Comparison of ENCODE assay signal across 7 mouse cellular contexts in genomic region chr5:113079783-113080182, GRCm38 (mm10). TPM values are rescaled to one million over a fixed set of nuclear protein-coding genes. Genes with fewer than 3 reads are reported as not detected.
DNase-seq lines count a peak whose midpoint lies in the region; ATAC-seq and TF ChIP-seq lines count a peak whose summit lies in the region.

No protein-coding gene starts in this region.

- TF ChIP-seq CTCF in midbrain, postnatal 0 days (IDR thresholded peaks at IDR 0.05) = peak; percentile 74

- 19% methylated on average over 21 of the region's 21 CpGs for WGBS in liver, embryonic 12.5 days (ENCODE audit: insufficient replicate concordance)
- WGBS in embryonic facial prominence, embryonic 15.5 days = 19% methylated on average over 21 of the region's 21 CpGs
- 18% methylated on average over 21 of the region's 21 CpGs for WGBS in hindbrain, embryonic 16.5 days
- 25% methylated on average over 21 of the region's 21 CpGs for WGBS in midbrain, postnatal 0 days

- no peak overlapping the region for H3K27ac ChIP-seq in liver, embryonic 12.5 days
- H3K27ac ChIP-seq in embryonic facial prominence, embryonic 15.5 days (replicated peaks) = no peak overlapping the region
- no peak overlapping the region for H3K27ac ChIP-seq in hindbrain, embryonic 16.5 days (ENCODE audit: low read depth, low read length)
- no peak overlapping the region for H3K27ac ChIP-seq in midbrain, postnatal 0 days (ENCODE audit: low read depth, low read length)

- no peaks in the 10 kb centered on the region for H3K4me1 ChIP-seq in liver, embryonic 12.5 days
- peaks cover 7% of the 10 kb centered on the region for H3K4me1 ChIP-seq in embryonic facial prominence, embryonic 15.5 days
- H3K4me1 ChIP-seq in hindbrain, embryonic 16.5 days (ENCODE audit: control insufficient read depth, insufficient read depth, low read depth, low read length) = no peaks in the 10 kb centered on the region
- H3K4me1 ChIP-seq in midbrain, postnatal 0 days (ENCODE audit: insufficient read depth, low read length) = no peaks in the 10 kb centered on the region

- ATAC-seq in liver, embryonic 12.5 days = no peak
- no peak for ATAC-seq in embryonic facial prominence, embryonic 15.5 days (ENCODE audit: insufficient number of reproducible peaks, low FRiP score, low TSS enrichment, low read depth)
- no peak for ATAC-seq in hindbrain, embryonic 16.5 days
- no peak for ATAC-seq in midbrain, postnatal 0 days (ENCODE audit: low FRiP score)

- H3K27me3 ChIP-seq in liver, embryonic 12.5 days (replicated peaks) = peaks cover 11% of the 10 kb centered on the region
- H3K27me3 ChIP-seq in embryonic facial prominence, embryonic 15.5 days = 0 out of 2 replicates have a peak, but pooled peaks cover 3% of the 10 kb centered on the region
- H3K27me3 ChIP-seq in hindbrain, embryonic 16.5 days (replicated peaks; ENCODE audit: control insufficient read depth, insufficient read depth, low read length) = no peaks in the 10 kb centered on the region
- H3K27me3 ChIP-seq in midbrain, postnatal 0 days (ENCODE audit: insufficient read depth, low read length) = no peaks in the 10 kb centered on the region

- H3K36me3 ChIP-seq in liver, embryonic 12.5 days = no peaks in the 10 kb centered on the region
- H3K36me3 ChIP-seq in embryonic facial prominence, embryonic 15.5 days = no peaks in the 10 kb centered on the region
- no peaks in the 10 kb centered on the region for H3K36me3 ChIP-seq in hindbrain, embryonic 16.5 days (ENCODE audit: control insufficient read depth, insufficient read depth, low read length)
- H3K36me3 ChIP-seq in midbrain, postnatal 0 days (ENCODE audit: insufficient read depth, low read length) = no peaks in the 10 kb centered on the region

- H3K9me3 ChIP-seq in liver, embryonic 12.5 days (replicated peaks) = no peaks in the 10 kb centered on the region
- no peaks in the 10 kb centered on the region for H3K9me3 ChIP-seq in embryonic facial prominence, embryonic 15.5 days (replicated peaks)
- H3K9me3 ChIP-seq in hindbrain, embryonic 16.5 days (ENCODE audit: control insufficient read depth, low read length) = no peaks in the 10 kb centered on the region
- no peaks in the 10 kb centered on the region for H3K9me3 ChIP-seq in midbrain, postnatal 0 days (ENCODE audit: low read length)

- DNase-seq in liver = peak; percentile 38
- DNase-seq in cerebellum, adult 8-10 months = peak; percentile 43
- peak; percentile 58 for DNase-seq in midbrain, postnatal 0 days (ENCODE audit: low spot score)
- DNase-seq in spleen, adult 12 weeks (ENCODE audit: low spot score) = no peak

- no peak overlapping the region for H3K9ac ChIP-seq in liver, embryonic 12.5 days
- no peak overlapping the region for H3K9ac ChIP-seq in embryonic facial prominence, embryonic 15.5 days
- H3K9ac ChIP-seq in hindbrain, embryonic 16.5 days (ENCODE audit: low read depth, low read length) = no peak overlapping the region
- H3K9ac ChIP-seq in midbrain, postnatal 0 days (replicated peaks; ENCODE audit: low read length, poor library complexity, severe bottlenecking) = no peak overlapping the region

- H3K4me3 ChIP-seq in liver, embryonic 12.5 days = no peak overlapping the region
- 0 out of 2 replicates have a peak overlapping the region, but pooled peaks have one; percentile 14 for H3K4me3 ChIP-seq in embryonic facial prominence, embryonic 15.5 days (replicated peaks)
- H3K4me3 ChIP-seq in hindbrain, embryonic 16.5 days (ENCODE audit: low read length) = no peak overlapping the region; the same call in 1 of the 2 replicates
- no peak overlapping the region for H3K4me3 ChIP-seq in midbrain, postnatal 0 days (ENCODE audit: low read depth, low read length)

- no peak overlapping the region; the same call in 1 of the 2 replicates for H3K4me2 ChIP-seq in liver, embryonic 12.5 days
- H3K4me2 ChIP-seq in embryonic facial prominence, embryonic 15.5 days (replicated peaks) = peak overlapping the region; percentile 32
- H3K4me2 ChIP-seq in hindbrain, embryonic 16.5 days (ENCODE audit: low read length) = peak overlapping the region; percentile 37
- H3K4me2 ChIP-seq in midbrain, postnatal 0 days (ENCODE audit: low read depth, low read length, poor library complexity, severe bottlenecking) = peak overlapping the region; percentile 28; the same call in 1 of the 2 replicates

RNA-seq across cellular contexts. Expression of gene Crybb3, which starts 1.6 kb away (rescaled TPM):
- not detected in 2 replicates for polyA plus RNA-seq in liver, embryonic 12.5 days (2016; fragmentation: Nextera tagmentation; extraction: Ambion mirVana)
- polyA plus RNA-seq in embryonic facial prominence, embryonic 15.5 days (2015; fragmentation: Nextera tagmentation; extraction: Ambion mirVana) = 5.0 and 5.4 TPM in 2 replicates
- polyA plus RNA-seq in hindbrain, embryonic 16.5 days (2015; fragmentation: Nextera tagmentation; extraction: Ambion mirVana) = 0.86 and 1.8 TPM in 2 replicates
- total RNA-seq in midbrain, postnatal 0 days (2014; rRNA removed) = 1.4 and 3.0 TPM in 2 replicates
- 2.2 and 3.1 TPM in 2 replicates for polyA plus RNA-seq in midbrain, postnatal 0 days (2015; fragmentation: Nextera tagmentation; extraction: Ambion mirVana)

RNA-seq across cellular contexts. Expression of gene Crybb2, which starts 9.9 kb away (rescaled TPM):
- polyA plus RNA-seq in liver, embryonic 12.5 days (2016; fragmentation: Nextera tagmentation; extraction: Ambion mirVana) = not detected in 2 replicates
- not detected in 2 replicates for polyA plus RNA-seq in embryonic facial prominence, embryonic 15.5 days (2015; fragmentation: Nextera tagmentation; extraction: Ambion mirVana)
- not detected in 2 replicates for polyA plus RNA-seq in hindbrain, embryonic 16.5 days (2015; fragmentation: Nextera tagmentation; extraction: Ambion mirVana)
- total RNA-seq in midbrain, postnatal 0 days (2014; rRNA removed) = not detected in 2 replicates
- polyA plus RNA-seq in midbrain, postnatal 0 days (2015; fragmentation: Nextera tagmentation; extraction: Ambion mirVana) = not detected in 2 replicates
